Mouse (Mus musculus) lung, postnatal 0 days (tissue): ENCODE measurements around the gene Il1rap.

ENCODE experiments used
- CTCF ChIP-seq: IDR thresholded peaks from 2 replicates; pipeline ENCODE4 v1.5.1; 2016; ENCODE audit warnings: antibody characterized with exemption, mild to moderate bottlenecking
- EP300 ChIP-seq: IDR thresholded peaks from 2 replicates; pipeline ENCODE4 v1.6.1; 2016; ENCODE audit warnings: antibody characterized with exemption, mild to moderate bottlenecking, control low read depth

DNA sequence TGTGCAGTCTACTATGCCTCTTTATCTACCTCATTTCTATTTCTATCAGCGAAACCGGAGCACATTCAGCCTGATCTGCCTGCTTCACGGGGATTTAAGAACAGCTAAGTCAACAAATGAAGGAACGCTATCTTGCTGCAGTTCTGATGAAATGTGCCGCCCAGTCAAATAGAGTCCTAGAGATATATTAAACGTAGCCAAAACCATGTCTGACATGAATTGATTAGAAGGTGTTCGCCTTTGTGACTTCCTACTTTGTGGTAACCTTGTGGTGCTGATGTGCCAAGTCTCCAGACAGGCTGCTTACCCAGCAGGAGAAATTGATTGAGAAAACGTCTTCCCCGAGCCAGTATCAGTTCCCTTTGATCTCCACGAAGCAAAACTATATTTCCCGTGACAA is 109.8 kb downstream of the Il1rap start:
- TF ChIP-seq EP300 (no peak), CTCF (no peak)
